Mouse (Mus musculus) kidney, embryonic 14.5 days (tissue): Measurements from ENCODE around the gene Dnajc30. TPM values are rescaled to one million over a fixed set of nuclear protein-coding genes. Genes with fewer than 3 reads are reported as not detected.

Source experiments
- ATAC-seq: fragments of 200-750 bp; cut with Nextera tagmentation; 2 replicates; pipeline ENCODE4 v1.8.0; 2017; ENCODE audit warnings: moderate number of reproducible peaks, mild to moderate bottlenecking, moderate TSS enrichment, moderate library complexity; ENCODE audit not compliant: low FRiP score, low TSS enrichment
- H3K27ac ChIP-seq: fragments of 300-500 bp; sonication (generic); 2 replicates; pipeline ENCODE4 v1.5.1; 2014; ENCODE audit warnings: low read depth, mild to moderate bottlenecking, low read length, moderate library complexity, mixed read lengths
- H3K27me3 ChIP-seq: fragments of 300-500 bp; sonication (generic); 2 replicates; pipeline ENCODE4 v1.6.1; 2014; ENCODE audit warnings: mild to moderate bottlenecking, low read length; ENCODE audit not compliant: control insufficient read depth, insufficient read depth
- H3K36me3 ChIP-seq: fragments of 300-500 bp; sonication (generic); 2 replicates; pipeline ENCODE4 v1.6.1; 2014; ENCODE audit warnings: low read length, mixed read lengths; ENCODE audit not compliant: control insufficient read depth, insufficient read depth
- H3K4me1 ChIP-seq: fragments of 300-500 bp; sonication (generic); 2 replicates; pipeline ENCODE4 v1.6.1; 2014; ENCODE audit warnings: low read length, mixed read lengths; ENCODE audit not compliant: control insufficient read depth, insufficient read depth
- H3K4me2 ChIP-seq: fragments of 300-500 bp; sonication (generic); replicated peaks from 2 replicates; pipeline ENCODE4 v1.6.1; 2014; ENCODE audit warnings: low read depth, mild to moderate bottlenecking, low read length
- H3K4me3 ChIP-seq: fragments of 300-500 bp; sonication (generic); 2 replicates; pipeline ENCODE4 v1.5.1; 2014; ENCODE audit warnings: mild to moderate bottlenecking, low read length
- H3K9ac ChIP-seq: fragments of 300-500 bp; sonication (generic); 2 replicates; pipeline ENCODE4 v1.6.1; 2014; ENCODE audit warnings: low read depth, mild to moderate bottlenecking, low read length, moderate library complexity
- H3K9me3 ChIP-seq: fragments of 300-500 bp; sonication (generic); 2 replicates; pipeline ENCODE4 v1.6.1; 2016; ENCODE audit warnings: low read length; ENCODE audit not compliant: control insufficient read depth
- WGBS: fragments of 180-500 bp; shearing (Covaris S2); extraction: QIAGEN DNeasy Blood & Tissue Kit; methylation state at CpG from one replicate; pipeline ENCODE4 v1.1.7; 2014; 5-methylcytosine and 5-hydroxymethylcytosine counted together
- polyA plus RNA-seq: library from polyadenylated mRNA; unstranded; fragments of >200 nt; fragmentation: Nextera tagmentation; extraction: Ambion mirVana; gene quantifications from 2 replicates; pipeline ENCODE4 v1.2.1, GENCODE M21; 2014

Gene Dnajc30
- polyA plus RNA-seq, 1 experiment from 2014 or later, result 34.4 TPM

GRCm38 (mm10) chr5:135109976-135110375 lies 46.0 kb downstream of the Dnajc30 start:
- ATAC-seq, result no peak
- no peaks in the 10 kb centered on the region for H3K36me3 ChIP-seq
- H3K27ac ChIP-seq, result no peak overlapping the region
- peaks cover 26% of the 10 kb centered on the region for H3K27me3 ChIP-seq
- WGBS, result 39% methylated on average over 6 of the region's 6 CpGs
- no peaks in the 10 kb centered on the region for H3K4me1 ChIP-seq
- H3K9me3 ChIP-seq, result no peaks in the 10 kb centered on the region
- no peak overlapping the region for H3K4me3 ChIP-seq
- no peak overlapping the region for H3K4me2 ChIP-seq
- no peak overlapping the region for H3K9ac ChIP-seq

GRCm38 (mm10) chr5:135113782-135114181 lies 49.8 kb downstream of the Dnajc30 start:
- Histone ChIP-seq H3K4me3 (no peak overlapping the region), H3K4me2 (no peak overlapping the region), H3K4me1 (peaks cover 2% of the 10 kb centered on the region), H3K36me3 (no peaks in the 10 kb centered on the region), H3K9ac (no peak overlapping the region), H3K27ac (no peak overlapping the region), H3K27me3 (peaks cover under 1% of the 10 kb centered on the region; the same call in 1 of the 2 replicates), H3K9me3 (no peaks in the 10 kb centered on the region)
- WGBS, result 87% methylated on average over 12 of the region's 12 CpGs
- no peak for ATAC-seq

- no peaks in the 10 kb centered on the region for H3K36me3 ChIP-seq
- H3K4me1 ChIP-seq, result peaks cover 3% of the 10 kb centered on the region
- ATAC-seq, result no peak
- no peak overlapping the region for H3K4me2 ChIP-seq
- H3K9me3 ChIP-seq, result no peaks in the 10 kb centered on the region
- H3K27ac ChIP-seq, result no peak overlapping the region
- H3K27me3 ChIP-seq, result no peaks in the 10 kb centered on the region
- WGBS, result 87% methylated on average over 8 of the region's 8 CpGs
- no peak overlapping the region for H3K9ac ChIP-seq
- H3K4me3 ChIP-seq, result no peak overlapping the region
Measured at GRCm38 (mm10) chr5:135115241-135115640, 51.2 kb downstream of the Dnajc30 start.

Other genes with a start within 250 kb of the Dnajc30 start
- not detected in 2 replicates for gene Tmem270, start 157.5 kb upstream of the Dnajc30 start, polyA plus RNA-seq
- 0.20 and 0.24 TPM in 2 replicates for gene Cldn13, start 148.7 kb upstream of the Dnajc30 start, polyA plus RNA-seq
- gene Mettl27, start 131.8 kb upstream of the Dnajc30 start, polyA plus RNA-seq, result 19.4 and 26.6 TPM in 2 replicates
- gene Cldn4, start 117.3 kb upstream of the Dnajc30 start, polyA plus RNA-seq, result 73.4 and 76.1 TPM in 2 replicates
- 47.0 and 54.7 TPM in 2 replicates for gene Cldn3, start 78.0 kb upstream of the Dnajc30 start, polyA plus RNA-seq
- 73.5 and 78.9 TPM in 2 replicates for gene Abhd11, start 55.0 kb upstream of the Dnajc30 start, polyA plus RNA-seq
- 11.5 and 13.5 TPM in 2 replicates for gene Stx1a, start 40.7 kb upstream of the Dnajc30 start, polyA plus RNA-seq
- 118 and 156 TPM in 2 replicates for gene Bud23, start 757 bp downstream of the Dnajc30 start, polyA plus RNA-seq
- 8.9 and 12.6 TPM in 2 replicates for gene Vps37d, start 14.1 kb downstream of the Dnajc30 start, polyA plus RNA-seq
- 3.9 and 6.4 TPM in 2 replicates for gene Mlxipl, start 25.7 kb downstream of the Dnajc30 start, polyA plus RNA-seq
- gene Tbl2, start 85.5 kb downstream of the Dnajc30 start, polyA plus RNA-seq, result 11.9 and 24.5 TPM in 2 replicates
- gene Bcl7b, start 104.1 kb downstream of the Dnajc30 start, polyA plus RNA-seq, result 47.9 and 56.1 TPM in 2 replicates
- gene Baz1b, start 123.1 kb downstream of the Dnajc30 start, polyA plus RNA-seq, result 35.8 and 68.8 TPM in 2 replicates
- 0.54 and 1.1 TPM in 2 replicates for gene Fzd9, start 187.0 kb downstream of the Dnajc30 start, polyA plus RNA-seq